Mouse (Mus musculus) olfactory bulb, adult 2 months (tissue): Measurements from ENCODE around the gene P2rx2.

Source experiments
- CTCF ChIP-seq: fragments of 200-500 bp; IDR thresholded peaks from 2 replicates; pipeline ENCODE4 v1.5.1; 2012; ENCODE audit warnings: low read depth, mild to moderate bottlenecking, low read length, moderate library complexity; ENCODE audit not compliant: insufficient read depth
- POLR2A ChIP-seq: fragments of 200-500 bp; IDR thresholded peaks from 2 replicates; pipeline ENCODE4 v1.6.1; 2012; ENCODE audit warnings: mild to moderate bottlenecking, low read depth, low read length, moderate library complexity; ENCODE audit not compliant: insufficient read depth

DNA sequence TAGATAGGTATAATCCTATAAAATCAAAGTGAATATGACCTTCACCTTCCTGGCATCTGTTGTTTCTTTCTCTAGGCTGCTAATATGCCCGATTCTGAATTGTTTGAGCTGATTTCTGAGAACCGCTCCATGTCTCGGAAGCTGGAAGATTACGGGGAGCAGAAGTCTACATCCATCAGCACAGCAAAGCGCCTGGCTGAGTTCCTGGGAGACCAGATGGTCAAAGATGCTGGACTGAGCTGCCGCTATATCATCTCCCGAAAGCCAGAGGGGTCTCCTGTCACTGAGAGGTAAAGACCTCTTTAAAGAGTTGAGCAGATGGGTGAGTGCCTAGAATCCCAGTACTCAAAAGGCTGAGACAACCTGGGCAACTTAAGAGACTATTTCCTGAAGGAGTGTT, 34.2 kb downstream of the P2rx2 start:
- TF ChIP-seq CTCF: no peak
- no peak for TF ChIP-seq POLR2A
